8 mouse cellular contexts compared by ENCODE assay signal in genomic region chr2:125122624-125123476, GRCm38 (mm10). TPM values are rescaled to one million over a fixed set of nuclear protein-coding genes. Genes with fewer than 3 reads are reported as not detected.
DNase-seq lines count a peak whose midpoint lies in the region; ATAC-seq and TF ChIP-seq lines count a peak whose summit lies in the region.

No protein-coding gene starts in this region.

- intact Hi-C loops in heart, postnatal 36 days (cut with DNase I): loop anchor here (5.0 kb wide), 2 partner anchors 124 to 511 kb away; partner anchors contain the start of gene Dut

- in situ Hi-C loops in ES-E14 (cut with MboI; ENCODE audit: low sequenced_read_pairs in 2 of 2, unreplicated experiment in 2 of 2): no loop called here

- H3K4me3 ChIP-seq in ES-E14 (ENCODE audit: insufficient read depth in 1 of 2, low read depth in 1 of 2, low read length in 2 of 2, poor library complexity in 1 of 2, severe bottlenecking in 1 of 2): peak overlapping the region; percentile 91 to 100
- H3K4me3 ChIP-seq in forebrain, embryonic 15.5 days: peak overlapping the region; percentile 69
- peak overlapping the region; percentile 75 for H3K4me3 ChIP-seq in liver, postnatal 0 days (ENCODE audit: low read depth, low read length)
- peak overlapping the region; percentile 90 for H3K4me3 ChIP-seq in neural tube, embryonic 12.5 days
- peak overlapping the region; percentile 77 for H3K4me3 ChIP-seq in stomach, embryonic 16.5 days (replicated peaks; ENCODE audit: low read length)

- H3K4me2 ChIP-seq in forebrain, embryonic 15.5 days (replicated peaks): peak overlapping the region; percentile 52
- peak overlapping the region; percentile 84 for H3K4me2 ChIP-seq in liver, postnatal 0 days (ENCODE audit: low read depth, low read length)
- peak overlapping the region; percentile 68 for H3K4me2 ChIP-seq in neural tube, embryonic 12.5 days (replicated peaks)
- peak overlapping the region; percentile 79 for H3K4me2 ChIP-seq in stomach, embryonic 16.5 days (ENCODE audit: low read depth, low read length)

- peak overlapping the region; percentile 98 for H3K9ac ChIP-seq in ES-E14 (ENCODE audit: insufficient read depth, low read depth, low read length, poor library complexity, severe bottlenecking)
- peak overlapping the region; percentile 95 for H3K9ac ChIP-seq in forebrain, embryonic 15.5 days (replicated peaks)
- H3K9ac ChIP-seq in liver, postnatal 0 days (replicated peaks): peak overlapping the region; percentile 88
- peak overlapping the region; percentile 97 for H3K9ac ChIP-seq in neural tube, embryonic 12.5 days
- peak overlapping the region; percentile 92 for H3K9ac ChIP-seq in stomach, embryonic 16.5 days (ENCODE audit: low read length)

- no peak for DNase-seq in ES-E14 (ENCODE audit: low read depth, low spot score)
- DNase-seq in cerebellum, adult 11-12 months: peak; percentile 75
- peak; percentile 53 to 67 for DNase-seq in heart, postnatal 36 days
- DNase-seq in layer of hippocampus, adult 18-20 months (ENCODE audit: low spot score in 2 of 2): peak; percentile 43 to 56
- DNase-seq in liver, postnatal 0 days: peak; percentile 57

- no peak for TF ChIP-seq EP300 in liver, postnatal 0 days (IDR thresholded peaks at IDR 0.05; ENCODE audit: low read depth)

- under 1% methylated on average over 39 of the region's 59 CpGs for WGBS in forebrain, embryonic 15.5 days
- under 1% methylated on average over 38 of the region's 59 CpGs for WGBS in liver, postnatal 0 days (ENCODE audit: insufficient replicate concordance)
- WGBS in neural tube, embryonic 12.5 days: under 1% methylated on average over 59 of the region's 59 CpGs
- under 1% methylated on average over 49 of the region's 59 CpGs for WGBS in stomach, embryonic 16.5 days

- no peak for TF ChIP-seq CTCF in liver, postnatal 0 days (IDR thresholded peaks at IDR 0.05; ENCODE audit: low read depth)

- H3K4me1 ChIP-seq in ES-E14 (ENCODE audit: control insufficient read depth in 2 of 2, insufficient read depth in 2 of 2, low read length in 2 of 2, poor library complexity in 1 of 2): peaks cover 15% of the 10 kb centered on the region in 2 experiments; a peak in 2 of 4 replicates
- peaks cover 32% of the 10 kb centered on the region for H3K4me1 ChIP-seq in forebrain, embryonic 15.5 days
- peaks cover 11% of the 10 kb centered on the region for H3K4me1 ChIP-seq in liver, postnatal 0 days (ENCODE audit: insufficient read depth)
- peaks cover 22% of the 10 kb centered on the region for H3K4me1 ChIP-seq in neural tube, embryonic 12.5 days
- H3K4me1 ChIP-seq in stomach, embryonic 16.5 days (ENCODE audit: control insufficient read depth, insufficient read depth, low read length): peaks cover 6% of the 10 kb centered on the region; the same call in 1 of the 2 replicates

- peak overlapping the region; percentile 77 for H3K27ac ChIP-seq in ES-E14 (ENCODE audit: insufficient read depth, low read depth, low read length, poor library complexity, severe bottlenecking)
- H3K27ac ChIP-seq in forebrain, embryonic 15.5 days (replicated peaks): peak overlapping the region; percentile 94
- H3K27ac ChIP-seq in liver, postnatal 0 days (ENCODE audit: low read depth): peak overlapping the region; percentile 57; the same call in 1 of the 2 replicates
- peak overlapping the region; percentile 81 for H3K27ac ChIP-seq in neural tube, embryonic 12.5 days
- peak overlapping the region; percentile 82 for H3K27ac ChIP-seq in stomach, embryonic 16.5 days (ENCODE audit: low read length)

- ATAC-seq in forebrain, embryonic 15.5 days (replicated peaks): peak; percentile 83
- ATAC-seq in liver, postnatal 0 days: peak; percentile 83
- peak; percentile 81 for ATAC-seq in neural tube, embryonic 12.5 days (ENCODE audit: low FRiP score, low read depth)
- peak; percentile 78 for ATAC-seq in stomach, embryonic 16.5 days (ENCODE audit: insufficient read depth, low FRiP score)

- H3K9me3 ChIP-seq in ES-E14 (ENCODE audit: control insufficient read depth, insufficient read depth, low read depth, low read length): no peaks in the 10 kb centered on the region
- no peaks in the 10 kb centered on the region for H3K9me3 ChIP-seq in forebrain, embryonic 15.5 days
- H3K9me3 ChIP-seq in liver, postnatal 0 days (ENCODE audit: low read length): no peaks in the 10 kb centered on the region
- no peaks in the 10 kb centered on the region for H3K9me3 ChIP-seq in neural tube, embryonic 12.5 days
- no peaks in the 10 kb centered on the region for H3K9me3 ChIP-seq in stomach, embryonic 16.5 days (replicated peaks; ENCODE audit: control insufficient read depth, low read length)

- H3K27me3 ChIP-seq in forebrain, embryonic 15.5 days: no peaks in the 10 kb centered on the region
- no peaks in the 10 kb centered on the region for H3K27me3 ChIP-seq in liver, postnatal 0 days (ENCODE audit: insufficient read depth, low read length)
- H3K27me3 ChIP-seq in neural tube, embryonic 12.5 days (replicated peaks): no peaks in the 10 kb centered on the region
- no peaks in the 10 kb centered on the region for H3K27me3 ChIP-seq in stomach, embryonic 16.5 days (ENCODE audit: control insufficient read depth, insufficient read depth, low read length)

- no peaks in the 10 kb centered on the region for H3K36me3 ChIP-seq in ES-E14 (ENCODE audit: control insufficient read depth, insufficient read depth, low read length, poor library complexity, severe bottlenecking)
- no peaks in the 10 kb centered on the region for H3K36me3 ChIP-seq in forebrain, embryonic 15.5 days
- no peaks in the 10 kb centered on the region for H3K36me3 ChIP-seq in liver, postnatal 0 days (replicated peaks; ENCODE audit: insufficient read depth, low read length)
- no peaks in the 10 kb centered on the region for H3K36me3 ChIP-seq in neural tube, embryonic 12.5 days
- no peaks in the 10 kb centered on the region for H3K36me3 ChIP-seq in stomach, embryonic 16.5 days (ENCODE audit: control insufficient read depth, insufficient read depth, low read length)

TF ChIP-seq in ES-E14, 5 proteins besides CTCF, POLR2A, EP300 and RAD21:
- TF ChIP-seq ZNF384 (IDR thresholded peaks at IDR 0.05; ENCODE audit: low read depth, low read length): no peak
- TF ChIP-seq MAFK (IDR thresholded peaks at IDR 0.05; ENCODE audit: insufficient read depth, low read depth, low read length): no peak
- TF ChIP-seq ZC3H11A (IDR thresholded peaks at IDR 0.05; ENCODE audit: borderline replicate concordance, low read depth, low read length): no peak
- no peak for TF ChIP-seq CHD2 (IDR thresholded peaks at IDR 0.05; ENCODE audit: low read depth, low read length)
- no peak for TF ChIP-seq HCFC1 (IDR thresholded peaks at IDR 0.05; ENCODE audit: borderline replicate concordance, insufficient read depth, low read length)

RNA-seq across cellular contexts. Expression of gene Myef2, which starts 0.6 kb away (rescaled TPM):
- total RNA-seq in ES-E14 (2012; rRNA removed): 60.8 and 73.4 TPM in 2 replicates
- polyA plus RNA-seq in forebrain, embryonic 15.5 days (2015; fragmentation: Nextera tagmentation; extraction: Ambion mirVana): 262 TPM in 2 replicates
- 1 to 10 TPM; 6.0 to 6.9 TPM for total RNA-seq in heart, postnatal 36 days (2021)
- 10 to 100 TPM; 87.6 to 95.8 TPM for total RNA-seq in layer of hippocampus, adult 18-20 months (2021)
- 10.1 and 10.5 TPM in 2 replicates for polyA plus RNA-seq in liver, postnatal 0 days (2015; fragmentation: Nextera tagmentation; extraction: Ambion mirVana)
- polyA plus RNA-seq in neural tube, embryonic 12.5 days (2016; fragmentation: Nextera tagmentation; extraction: Ambion mirVana): 257 and 259 TPM in 2 replicates
- polyA plus RNA-seq in stomach, embryonic 16.5 days (2015; fragmentation: Nextera tagmentation; extraction: Ambion mirVana): 57.7 and 66.0 TPM in 2 replicates

RNA-seq across cellular contexts. Expression of gene Ctxn2, which starts 13.6 kb away (rescaled TPM):
- total RNA-seq in ES-E14 (2012; rRNA removed): not detected in 2 replicates
- 4.6 and 4.7 TPM in 2 replicates for polyA plus RNA-seq in forebrain, embryonic 15.5 days (2015; fragmentation: Nextera tagmentation; extraction: Ambion mirVana)
- not detected for total RNA-seq in heart, postnatal 36 days (2021)
- 10 to 100 TPM; 12.2 to 16.1 TPM for total RNA-seq in layer of hippocampus, adult 18-20 months (2021)
- polyA plus RNA-seq in liver, postnatal 0 days (2015; fragmentation: Nextera tagmentation; extraction: Ambion mirVana): not detected in 2 replicates
- 0.59 and 1.0 TPM in 2 replicates for polyA plus RNA-seq in neural tube, embryonic 12.5 days (2016; fragmentation: Nextera tagmentation; extraction: Ambion mirVana)
- polyA plus RNA-seq in stomach, embryonic 16.5 days (2015; fragmentation: Nextera tagmentation; extraction: Ambion mirVana): not detected in 2 replicates

RNA-seq across cellular contexts. Expression of gene Slc12a1, which starts 29.5 kb away (rescaled TPM):
- 0.04 TPM in 1 of 2 replicates, not detected in the other for total RNA-seq in ES-E14 (2012; rRNA removed)
- 0.06 TPM in 1 of 2 replicates, not detected in the other for polyA plus RNA-seq in forebrain, embryonic 15.5 days (2015; fragmentation: Nextera tagmentation; extraction: Ambion mirVana)
- not detected for total RNA-seq in heart, postnatal 36 days (2021)
- under 1 TPM; 0.12 to 0.18 TPM for total RNA-seq in layer of hippocampus, adult 18-20 months (2021)
- not detected in 2 replicates for polyA plus RNA-seq in liver, postnatal 0 days (2015; fragmentation: Nextera tagmentation; extraction: Ambion mirVana)
- polyA plus RNA-seq in neural tube, embryonic 12.5 days (2016; fragmentation: Nextera tagmentation; extraction: Ambion mirVana): 0.04 and 0.10 TPM in 2 replicates
- not detected in 2 replicates for polyA plus RNA-seq in stomach, embryonic 16.5 days (2015; fragmentation: Nextera tagmentation; extraction: Ambion mirVana)

RNA-seq across cellular contexts. Expression of gene Slc24a5, which starts 54.9 kb away (rescaled TPM):
- total RNA-seq in ES-E14 (2012; rRNA removed): 0.90 and 1.7 TPM in 2 replicates
- polyA plus RNA-seq in forebrain, embryonic 15.5 days (2015; fragmentation: Nextera tagmentation; extraction: Ambion mirVana): 4.4 and 6.2 TPM in 2 replicates
- under 1 TPM; 0.64 to 0.89 TPM for total RNA-seq in heart, postnatal 36 days (2021)
- total RNA-seq in layer of hippocampus, adult 18-20 months (2021): 1 to 10 TPM in 1 of 2 experiments, under 1 TPM in 1; 0.87 to 1.0 TPM
- 6.5 and 8.5 TPM in 2 replicates for polyA plus RNA-seq in liver, postnatal 0 days (2015; fragmentation: Nextera tagmentation; extraction: Ambion mirVana)
- polyA plus RNA-seq in neural tube, embryonic 12.5 days (2016; fragmentation: Nextera tagmentation; extraction: Ambion mirVana): 3.2 and 4.9 TPM in 2 replicates
- 1.9 and 2.1 TPM in 2 replicates for polyA plus RNA-seq in stomach, embryonic 16.5 days (2015; fragmentation: Nextera tagmentation; extraction: Ambion mirVana)
